In the genomic region with DNA sequence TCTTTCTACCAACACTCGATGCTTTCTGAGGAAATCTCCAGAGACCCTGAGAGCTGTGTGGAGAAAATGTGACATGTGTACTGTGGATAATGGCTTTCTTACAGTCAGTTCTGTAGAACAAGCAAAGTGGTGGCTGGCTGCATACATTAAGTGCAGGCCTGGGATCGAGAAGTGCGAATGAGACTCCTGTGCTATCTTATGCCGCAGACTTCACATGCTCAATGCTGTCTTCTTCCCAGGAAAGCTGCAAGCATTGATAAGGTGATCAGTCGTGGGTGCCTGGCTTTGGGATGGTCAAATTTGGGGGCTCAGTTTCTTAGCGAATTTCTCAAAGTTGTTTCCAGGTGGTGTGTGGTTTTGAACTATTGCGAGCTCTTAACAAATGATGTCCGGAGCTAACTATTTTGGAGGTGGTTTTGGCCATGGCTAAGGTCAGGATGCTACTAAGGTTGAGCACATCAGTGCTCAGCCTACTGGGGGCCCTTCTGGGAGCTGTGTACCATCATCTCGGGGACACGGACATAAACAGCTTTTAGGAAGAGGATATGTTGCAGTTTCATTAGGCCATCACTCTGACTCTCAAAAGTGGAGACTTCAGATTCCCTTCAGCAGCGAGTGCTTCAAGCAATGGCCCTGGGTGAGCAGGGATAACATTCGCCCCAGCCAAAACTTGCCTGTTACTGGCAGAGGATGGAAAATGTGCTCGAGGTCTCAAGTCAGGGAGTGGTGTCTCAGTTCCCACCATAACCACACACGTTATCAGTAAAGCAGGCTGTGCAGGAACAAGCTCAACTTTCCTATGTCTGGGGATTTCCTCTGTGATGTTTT, we compare ENCODE assay signal across 9 mouse cellular contexts.
DNase-seq lines count a peak whose midpoint lies in the region; ATAC-seq lines count a peak whose summit lies in the region.
"Had no signal": no experiment of that assay in that cellular context is flagged by ENCODE, and none has a peak within 500 bp of the region (broad histone marks: within the 10 kb centered on the region; RNA-seq: fewer than 3 reads in every experiment).

No protein-coding gene starts in this region.

- H3K4me1 ChIP-seq in kidney, embryonic 15.5 days = 0 out of 2 replicates have a peak, but pooled peaks cover 3% of the 10 kb centered on the region
- H3K4me1 ChIP-seq in liver, embryonic 15.5 days (replicated peaks) = peaks cover 47% of the 10 kb centered on the region

- no peak overlapping the region for H3K4me3 ChIP-seq in kidney, embryonic 15.5 days (replicated peaks)
- peak overlapping the region; percentile 23; the same call in 1 of the 2 replicates for H3K4me3 ChIP-seq in liver, embryonic 15.5 days (replicated peaks)

- H3K9me3 ChIP-seq in kidney, embryonic 15.5 days (replicated peaks) = no peaks in the 10 kb centered on the region
- H3K9me3 ChIP-seq in liver, embryonic 15.5 days (replicated peaks) = no peaks in the 10 kb centered on the region

- H3K4me2 ChIP-seq in kidney, embryonic 15.5 days = no peak overlapping the region
- peak overlapping the region; percentile 66 for H3K4me2 ChIP-seq in liver, embryonic 15.5 days

- no peak; the same call in 1 of the 2 replicates for ATAC-seq in kidney, embryonic 15.5 days (replicated peaks; ENCODE audit: low FRiP score)
- ATAC-seq in liver, embryonic 15.5 days (ENCODE audit: insufficient read depth) = peak; percentile 98

- 75% methylated on average over 14 of the region's 14 CpGs for WGBS in kidney, embryonic 15.5 days
- WGBS in liver, embryonic 15.5 days (ENCODE audit: insufficient replicate concordance) = 20% methylated on average over 14 of the region's 14 CpGs

- H3K27me3 ChIP-seq in kidney, embryonic 15.5 days = no peaks in the 10 kb centered on the region
- no peaks in the 10 kb centered on the region for H3K27me3 ChIP-seq in liver, embryonic 15.5 days

- no peak overlapping the region for H3K9ac ChIP-seq in kidney, embryonic 15.5 days
- H3K9ac ChIP-seq in liver, embryonic 15.5 days = peak overlapping the region; percentile 56

- no peak for DNase-seq in kidney, postnatal 14 days
- DNase-seq in MEL-GATA-1-ER (ENCODE audit: extremely low read depth, low read depth) = peak; percentile 95
- peak; percentile 64 for DNase-seq in fibroblast of lung, adult 2 months (ENCODE audit: low read depth)
- no peak for DNase-seq in left cerebral cortex, postnatal 4 days
- DNase-seq in cerebellum, postnatal 14 days = no peak
- DNase-seq in testis, postnatal 10 days (ENCODE audit: low spot score) = no peak
- DNase-seq: right cerebral cortex, postnatal 14 days had no signal

- intact Hi-C loops in left cerebral cortex, postnatal 4 days (cut with DNase I) = no loop called here

- H3K27ac ChIP-seq in kidney, embryonic 15.5 days = peak overlapping the region; percentile 27; the same call in 1 of the 2 replicates
- peak overlapping the region; percentile 99 for H3K27ac ChIP-seq in liver, embryonic 15.5 days (replicated peaks)

- H3K36me3 ChIP-seq in kidney, embryonic 15.5 days = no peaks in the 10 kb centered on the region
- no peaks in the 10 kb centered on the region for H3K36me3 ChIP-seq in liver, embryonic 15.5 days (replicated peaks)

Comparison
In these comparisons a context has a peak if more than half of its experiments do, and no peak if none do; other contexts are left out.
1. DNase-seq: peak in MEL-GATA-1-ER (single experiment) and fibroblast of lung, adult 2 months (single experiment); none in kidney, postnatal 14 days (single experiment), left cerebral cortex, postnatal 4 days (single experiment), cerebellum, postnatal 14 days (0 of 2) and testis, postnatal 10 days (single experiment).